Mouse (Mus musculus) liver, adult (tissue): ENCODE results near the gene Guca1b.

Experiments
- GATA4 ChIP-seq: IDR thresholded peaks from 2 replicates; pipeline ENCODE4 v1.6.1; 2014; ENCODE audit warnings: mild to moderate bottlenecking, low read length; ENCODE audit not compliant: insufficient replicate concordance

Guca1b gene

GRCm38 (mm10) chr17:47440359-47440890, 55.2 kb downstream of the Guca1b start:
- no peak for TF ChIP-seq GATA4

GRCm38 (mm10) chr17:47441296-47442051, 56.3 kb downstream of the Guca1b start:
- TF ChIP-seq GATA4: no peak

- TF ChIP-seq GATA4: no peak
These were observed 57.1 kb downstream of the Guca1b start for GRCm38 (mm10) chr17:47442271-47442670.
